Mouse (Mus musculus) urinary bladder, postnatal 10 days (tissue): ENCODE results near the gene Il7r.
"Not testable (repeated sequence)": the region's sequence is repeated elsewhere in the genome, so short reads cannot be mapped to it uniquely, and the experiment has no call there.

ENCODE experiments used
- DNase-seq: peaks from one replicate; pipeline ENCODE4 v3.0.0; 2022; ENCODE audit warnings: low spot score

Gene Il7r

DNA sequence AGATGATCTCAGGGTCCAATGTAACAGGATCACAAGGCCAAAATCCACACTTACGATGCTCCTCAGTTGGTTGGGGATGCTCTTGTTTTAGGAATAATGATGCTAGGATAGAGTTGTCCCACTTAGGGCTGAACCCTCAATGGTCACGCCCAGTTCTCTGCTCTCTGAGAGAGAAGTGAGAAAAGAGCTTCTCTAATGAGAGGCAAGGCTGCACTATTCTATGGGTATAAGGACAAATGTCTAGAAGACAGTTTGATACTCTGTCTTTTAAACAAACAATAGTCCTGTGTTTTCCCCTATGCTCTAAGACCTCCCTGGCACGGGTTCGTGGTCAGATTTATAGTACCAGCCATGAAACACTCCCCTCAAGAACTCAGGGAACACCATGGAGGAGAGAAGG lies at the start of gene Il7r:
TSS of gene Il7r (minus strand) at position 101 of the 400 bp plus-strand sequence.
- no peak for DNase-seq

DNA sequence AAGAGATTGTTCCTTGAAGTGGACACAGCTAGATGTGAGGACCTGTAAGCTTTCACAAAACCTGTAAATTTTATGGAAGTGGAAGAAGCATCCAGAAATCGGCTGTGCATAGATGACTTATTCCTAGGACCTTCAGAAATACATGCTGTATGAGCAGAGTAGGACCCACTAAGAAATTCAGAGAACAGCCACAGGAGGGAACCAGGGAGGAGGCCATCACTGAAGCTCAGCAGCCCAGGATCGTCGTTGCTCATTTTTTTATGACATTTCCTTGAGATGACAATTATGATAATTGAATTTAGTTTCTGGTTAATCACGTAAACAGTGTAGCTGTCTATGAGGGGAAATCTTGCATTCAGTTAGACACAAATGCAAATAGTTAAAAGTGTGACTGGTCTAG lies 47.3 kb upstream of the Il7r start:
- no peak for DNase-seq

DNA sequence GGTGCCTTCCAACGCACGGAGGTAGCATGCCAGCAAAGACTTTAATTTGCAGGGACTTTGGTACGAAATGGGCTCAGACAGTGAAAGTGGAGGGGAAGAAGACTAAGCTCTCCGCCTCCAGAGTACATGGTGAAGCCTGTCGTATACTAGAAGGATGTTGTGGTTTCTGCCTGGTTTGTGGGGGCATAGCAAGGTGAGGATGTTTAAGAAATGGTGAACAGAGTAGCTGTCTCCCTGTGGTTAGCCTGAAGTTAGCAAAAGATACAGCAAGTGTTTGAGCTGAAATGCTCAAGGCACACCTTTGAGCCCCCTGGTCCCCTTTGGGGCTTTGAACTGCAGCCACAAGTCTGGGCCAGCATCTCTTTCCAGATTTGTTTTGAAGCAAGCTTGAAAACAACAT lies 44.8 kb upstream of the Il7r start:
- DNase-seq, result no peak

DNA sequence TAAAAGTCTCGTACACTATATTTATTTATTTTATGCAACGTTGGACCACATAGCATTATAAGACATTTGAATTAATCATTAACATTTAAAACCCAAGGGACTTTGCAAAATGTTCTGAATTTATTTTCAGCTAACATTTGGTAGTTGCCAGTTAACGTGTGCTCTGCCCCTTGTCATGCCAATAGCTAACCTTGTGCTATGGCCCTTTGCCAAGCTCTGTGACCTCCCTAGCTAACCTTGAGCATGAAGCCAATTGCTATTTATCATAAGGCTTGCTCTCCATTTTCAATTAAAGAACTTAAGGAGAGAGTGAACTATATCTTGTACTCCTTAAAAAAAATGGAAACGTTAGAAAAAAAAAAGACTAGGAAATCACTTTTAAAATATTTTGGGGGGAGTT lies 43.4 kb upstream of the Il7r start:
- DNase-seq, result no peak

DNA sequence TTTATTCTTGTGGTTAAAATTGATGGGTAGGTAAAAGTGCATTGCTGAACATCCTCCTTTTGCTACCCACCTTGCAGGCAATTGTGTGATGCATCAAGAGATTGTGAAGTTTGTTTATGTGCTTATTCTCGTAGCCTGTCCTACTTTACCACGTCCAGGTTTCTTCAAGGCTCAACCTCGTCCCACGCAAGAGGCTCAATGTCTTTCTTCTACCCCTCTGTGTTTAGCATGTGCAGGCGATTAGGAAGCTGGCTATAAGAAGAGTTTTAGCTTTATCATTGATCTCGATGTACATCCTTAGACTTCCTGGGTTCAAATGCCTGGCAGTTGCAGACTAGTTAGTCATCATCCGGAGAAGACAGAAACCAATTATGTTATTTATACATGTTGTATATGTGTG lies 42.7 kb upstream of the Il7r start:
- DNase-seq, result no peak

DNA sequence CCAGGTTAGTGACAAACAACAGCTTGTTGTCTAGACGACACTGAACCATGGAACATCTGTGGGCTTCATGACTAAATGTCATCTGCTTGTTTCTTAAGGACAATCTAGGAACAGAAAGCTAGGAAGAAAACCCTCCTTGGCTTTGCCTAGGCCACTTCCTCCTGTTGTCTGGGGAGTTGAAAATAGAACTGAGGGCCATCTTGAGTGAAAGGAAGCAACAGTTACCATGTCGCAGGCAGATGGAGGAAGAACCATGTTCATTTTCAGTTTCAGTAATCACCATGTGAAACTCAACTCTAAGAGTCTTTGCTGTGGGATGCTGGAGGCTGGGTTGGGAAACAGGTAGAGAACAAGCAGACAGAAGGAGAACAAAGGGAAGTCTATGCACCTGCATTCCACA lies 41.9 kb upstream of the Il7r start:
- DNase-seq, result no peak

DNA sequence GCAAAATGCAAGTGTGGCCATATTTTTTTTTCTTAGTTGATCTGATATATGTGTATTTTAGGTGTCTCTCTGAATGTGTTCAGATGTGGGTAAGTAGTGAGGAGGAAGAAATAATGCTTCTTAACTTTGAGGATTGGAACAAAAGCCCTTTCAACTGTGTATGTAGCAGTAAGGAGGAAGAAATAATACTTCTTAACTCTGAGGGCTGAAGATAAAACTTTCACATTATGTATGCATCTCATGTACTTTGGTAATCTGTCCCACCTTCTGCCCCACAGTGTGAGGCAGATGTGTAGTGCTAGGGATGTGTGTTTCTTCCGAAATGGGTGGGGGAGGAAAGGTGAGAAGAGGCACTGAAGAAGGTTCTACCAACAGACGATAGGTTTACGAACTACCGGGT lies 37.3 kb upstream of the Il7r start:
- no peak for DNase-seq

DNA sequence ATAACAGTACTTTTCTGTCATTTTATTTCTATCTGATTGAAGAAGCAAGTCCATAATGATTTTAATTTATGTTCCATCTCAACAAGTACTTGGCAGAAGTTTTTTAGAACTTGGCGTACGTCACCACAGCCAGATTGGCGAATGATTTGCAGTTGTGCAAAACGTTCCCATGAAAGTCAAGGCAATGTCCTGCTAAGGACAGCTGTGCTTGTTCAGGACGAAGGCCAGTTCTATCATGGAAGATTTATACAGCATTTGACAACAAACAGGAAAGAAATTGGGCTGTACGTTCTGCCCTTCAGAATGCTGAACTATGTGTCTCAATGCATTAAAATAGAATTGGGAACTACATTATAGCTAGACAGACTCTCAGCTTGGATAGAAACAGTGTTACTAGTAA lies 35.4 kb upstream of the Il7r start:
- DNase-seq, result no peak

DNA sequence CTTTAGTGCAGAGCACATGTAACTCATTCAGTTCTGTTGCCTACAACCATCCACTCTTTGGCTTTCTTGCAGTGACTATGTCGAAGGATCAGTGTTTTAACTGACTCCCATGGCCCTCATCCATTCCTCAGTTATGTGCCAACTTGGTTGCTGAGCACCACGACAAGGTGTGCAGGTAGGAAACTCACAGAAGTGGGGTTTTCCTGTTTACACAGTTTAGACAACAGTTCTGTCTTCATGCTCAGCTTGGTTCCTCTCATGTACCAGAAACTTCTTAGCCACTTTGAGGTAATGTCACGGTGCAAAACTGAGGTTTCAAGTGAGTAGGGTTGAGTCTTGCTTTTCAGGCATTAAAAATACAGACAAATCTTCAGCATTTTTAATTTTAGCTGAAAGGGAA lies 34.2 kb upstream of the Il7r start:
- no peak for DNase-seq

DNA sequence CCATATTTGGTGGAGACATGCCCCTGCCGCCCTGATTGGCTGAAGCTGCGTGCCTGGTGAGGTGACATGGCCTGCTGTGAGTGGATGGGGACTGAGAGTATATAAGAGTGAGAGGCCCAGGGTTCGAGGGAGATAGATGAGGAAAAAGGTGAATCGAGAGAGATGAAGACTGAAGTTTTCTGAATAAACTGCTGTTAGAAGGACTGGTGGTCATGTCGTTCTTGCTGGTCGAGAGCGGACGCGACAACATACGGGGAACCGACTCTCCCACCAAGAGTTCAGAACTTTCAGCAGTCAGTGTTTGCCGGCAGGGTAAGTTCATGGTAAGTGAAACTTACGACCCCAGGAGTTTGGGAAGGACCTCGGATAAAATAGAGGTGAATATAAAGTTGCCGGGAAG lies 27.3 kb upstream of the Il7r start:
- DNase-seq, result not testable (repeated sequence)

DNA sequence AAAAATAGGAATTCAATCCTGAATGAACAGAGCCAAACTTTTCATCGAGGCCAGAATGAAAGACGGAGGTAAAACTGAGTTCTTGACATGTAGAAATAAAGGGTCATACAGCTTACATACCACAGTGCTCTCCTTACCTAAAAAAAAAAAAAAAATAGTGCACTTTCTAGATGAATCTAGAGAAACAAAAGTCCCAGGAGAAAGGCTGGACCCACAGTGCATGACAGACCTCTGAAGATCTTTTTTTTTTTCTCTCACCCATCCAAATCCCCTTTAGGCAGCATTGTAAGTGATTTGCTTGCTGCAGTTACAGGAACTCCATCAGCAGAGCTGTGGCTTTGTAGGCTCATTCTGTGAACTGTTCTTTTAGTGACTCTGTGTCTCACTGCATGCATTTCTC lies 19.0 kb upstream of the Il7r start:
- no peak for DNase-seq

DNA sequence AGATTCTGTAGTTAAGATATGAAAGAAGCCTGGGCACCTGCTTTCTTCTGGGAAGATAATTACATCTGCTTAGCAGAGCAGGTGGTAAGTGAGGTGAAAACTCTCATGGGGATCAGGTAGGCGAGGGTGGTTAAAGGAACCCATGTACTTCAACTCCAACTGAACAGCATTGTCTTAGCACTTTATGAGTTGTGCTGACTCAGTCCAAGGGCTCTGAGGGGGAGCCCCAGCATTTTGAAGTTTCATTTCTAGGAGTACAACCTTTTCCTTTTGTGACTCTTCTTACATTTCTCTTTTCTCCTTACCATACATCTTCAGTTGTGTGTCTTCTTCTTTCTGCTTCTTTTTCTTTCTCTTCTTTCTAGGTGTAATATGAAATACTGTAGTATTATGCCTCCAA lies 5.2 kb upstream of the Il7r start:
- DNase-seq, result no peak

DNA sequence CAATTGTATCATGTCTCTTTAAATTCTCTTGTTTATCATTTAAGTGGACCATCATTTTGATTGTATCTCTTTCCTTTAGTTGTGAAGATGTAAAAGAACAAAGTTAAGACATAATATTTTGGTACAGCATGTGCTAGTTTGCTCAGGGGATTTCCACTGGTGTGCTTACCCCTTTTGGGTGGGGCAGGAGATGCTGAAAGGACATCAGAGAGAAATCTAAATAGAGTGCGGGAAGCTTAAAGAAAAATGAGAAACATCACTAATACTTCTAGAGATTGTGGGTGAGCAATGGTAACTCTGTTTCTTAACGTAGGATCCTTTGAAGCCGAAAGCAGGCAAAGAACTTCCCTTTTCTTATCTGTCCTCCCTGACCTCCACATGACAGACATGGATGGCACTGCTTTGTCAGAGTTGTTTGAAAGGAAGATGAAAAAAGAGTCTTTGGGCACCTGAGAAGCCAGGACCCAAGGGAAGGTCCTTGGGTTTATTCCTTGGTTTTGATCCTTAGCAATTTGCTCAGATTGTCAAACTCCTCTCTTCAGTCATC lies 3.5 kb upstream of the Il7r start:
- DNase-seq, result no peak

DNA sequence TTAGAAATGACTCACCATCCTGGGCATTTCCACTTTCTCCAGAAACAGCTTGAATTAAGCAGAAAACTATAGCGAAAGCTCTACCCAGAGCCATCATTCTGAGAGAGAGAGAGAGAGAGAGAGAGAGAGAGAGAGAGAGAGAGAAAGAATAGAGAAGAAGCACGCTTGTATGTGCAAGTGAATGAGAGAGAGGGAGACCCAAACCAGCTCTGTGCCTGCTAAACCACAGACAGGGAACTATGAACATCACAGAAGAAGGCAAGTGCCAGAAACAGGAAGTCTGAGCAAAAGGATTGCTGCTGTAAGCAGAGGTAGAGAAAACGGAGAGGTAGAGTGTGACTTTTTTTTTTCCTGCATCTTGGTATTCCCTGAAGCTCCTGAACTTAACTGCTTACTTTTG lies 330 bp downstream of the Il7r start:
- DNase-seq, result no peak

DNA sequence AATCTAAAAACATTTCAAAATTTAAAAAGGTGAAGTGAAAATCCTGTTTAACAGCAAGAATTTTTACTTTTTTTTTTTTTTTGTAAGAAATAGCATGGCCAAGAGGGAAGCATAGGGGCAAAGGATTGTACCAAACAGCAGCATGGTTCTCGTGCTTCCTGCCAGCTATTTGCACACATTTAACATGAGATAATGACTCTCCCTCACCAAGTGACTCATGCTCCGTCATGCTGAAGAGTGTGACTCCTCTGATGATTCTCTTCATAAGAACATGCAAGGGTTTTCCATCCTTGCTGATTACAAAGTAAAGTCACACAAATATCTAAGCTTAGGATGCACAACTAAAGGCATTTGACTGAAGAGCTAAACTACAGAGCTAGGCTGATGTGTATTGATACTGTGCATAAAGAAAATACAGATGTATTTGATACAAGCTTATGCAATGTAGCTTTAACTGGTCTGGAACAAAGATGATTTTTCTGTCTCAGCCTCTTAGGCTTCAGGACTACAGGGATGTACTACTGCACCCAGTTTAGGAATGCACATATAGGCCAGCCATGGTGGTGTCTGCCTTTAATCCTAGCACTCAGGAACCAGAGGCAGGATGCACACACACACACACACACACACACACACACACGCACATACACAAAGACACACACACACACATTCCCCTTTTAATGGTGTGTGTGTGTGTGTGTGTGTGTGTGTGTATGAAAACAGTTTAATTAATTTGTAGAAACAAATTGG lies 1.6 kb downstream of the Il7r start:
- no peak for DNase-seq

DNA sequence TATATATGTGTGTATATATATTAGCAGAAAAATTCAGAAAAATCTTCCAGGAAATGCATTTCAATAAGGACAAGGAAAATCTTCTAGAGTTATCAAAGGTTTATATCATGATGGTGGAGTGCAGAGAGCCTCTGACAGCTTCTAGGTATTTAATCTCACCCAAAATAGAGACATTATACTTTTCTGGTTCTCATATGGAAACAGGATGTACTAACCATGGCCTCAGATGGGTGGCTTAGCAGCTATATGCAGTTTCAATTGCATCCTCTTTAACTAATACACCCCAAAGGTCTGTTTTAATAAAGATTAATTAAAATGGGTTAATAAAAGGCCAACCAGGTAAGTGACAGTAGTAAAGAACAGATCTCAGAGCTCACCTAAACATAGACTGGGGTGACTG lies 3.6 kb downstream of the Il7r start:
- DNase-seq, result no peak

DNA sequence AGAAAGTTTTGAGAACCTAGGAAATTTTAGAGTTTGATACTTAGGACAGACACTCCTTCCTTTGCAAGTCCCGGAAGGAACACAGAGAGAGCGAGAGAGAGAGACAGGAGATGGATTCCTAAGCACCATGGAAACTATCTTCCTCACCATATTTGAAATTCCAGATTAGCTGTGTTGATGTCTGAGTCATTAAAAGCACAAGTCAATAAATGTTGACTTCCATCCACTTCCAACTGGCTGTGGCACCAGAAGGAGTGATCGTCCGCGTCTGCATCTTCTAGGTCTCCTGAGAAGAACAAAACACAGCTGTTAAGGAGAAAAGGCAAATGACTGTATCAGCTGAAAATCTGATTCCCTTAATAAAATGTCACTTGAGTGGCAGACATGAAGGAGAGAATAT lies 5.1 kb downstream of the Il7r start:
- no peak for DNase-seq

DNA sequence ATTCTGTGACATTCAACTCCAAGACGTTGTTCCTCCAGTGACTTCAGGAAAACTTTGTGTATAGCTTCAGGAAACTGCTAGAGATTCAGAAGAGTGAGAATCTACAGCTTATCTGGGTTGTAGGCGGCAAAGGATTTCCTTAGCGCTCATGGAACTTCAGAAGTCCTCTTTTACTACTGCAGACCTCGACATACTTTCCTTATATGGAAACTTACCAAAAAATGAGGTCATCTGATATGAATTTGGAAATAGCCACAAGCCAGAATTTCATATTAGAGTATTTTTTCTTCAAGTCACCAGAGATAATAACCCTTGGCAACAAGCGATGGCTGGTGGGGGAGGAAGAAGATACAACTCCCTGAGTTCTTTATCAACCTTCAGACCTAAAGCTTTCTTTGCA lies 6.0 kb downstream of the Il7r start:
- DNase-seq, result no peak

DNA sequence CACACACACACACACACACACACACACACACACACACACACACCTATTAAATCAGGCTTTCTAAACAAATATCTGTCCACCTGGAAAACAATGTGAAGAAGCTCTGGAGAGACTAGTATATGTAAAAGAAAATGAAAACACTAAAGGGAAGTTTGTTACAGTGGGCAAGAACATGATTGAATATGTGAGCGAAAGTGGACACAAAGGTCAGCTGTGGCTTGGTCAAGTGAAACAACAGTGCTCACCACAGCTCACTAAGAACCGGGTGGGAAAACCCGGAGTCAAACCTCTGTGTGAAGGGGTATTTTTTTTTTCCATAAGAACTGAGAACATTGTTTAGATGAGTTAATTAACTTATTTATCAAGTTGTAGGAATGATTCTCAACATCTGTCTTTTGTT lies 6.9 kb downstream of the Il7r start:
- no peak for DNase-seq

DNA sequence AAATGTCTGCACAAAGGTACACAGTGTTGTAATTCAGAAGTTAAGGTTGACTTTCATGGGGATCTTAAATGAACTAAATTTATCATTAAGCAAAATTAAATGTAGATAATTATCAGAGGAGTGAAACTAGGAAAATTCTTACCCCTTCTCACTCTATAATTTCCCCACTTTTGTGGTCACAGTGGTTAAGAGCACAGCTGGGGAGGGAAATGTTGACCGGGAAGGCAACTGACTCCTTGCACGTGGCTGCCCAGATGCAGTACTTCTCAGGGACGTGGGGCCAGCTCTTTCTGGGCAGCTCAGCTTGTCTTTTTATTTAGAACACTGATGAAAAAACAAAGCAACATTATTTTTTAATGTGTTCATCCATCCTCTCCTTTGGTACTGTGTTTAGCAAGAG lies 37.9 kb downstream of the Il7r start:
- DNase-seq, result no peak

DNA sequence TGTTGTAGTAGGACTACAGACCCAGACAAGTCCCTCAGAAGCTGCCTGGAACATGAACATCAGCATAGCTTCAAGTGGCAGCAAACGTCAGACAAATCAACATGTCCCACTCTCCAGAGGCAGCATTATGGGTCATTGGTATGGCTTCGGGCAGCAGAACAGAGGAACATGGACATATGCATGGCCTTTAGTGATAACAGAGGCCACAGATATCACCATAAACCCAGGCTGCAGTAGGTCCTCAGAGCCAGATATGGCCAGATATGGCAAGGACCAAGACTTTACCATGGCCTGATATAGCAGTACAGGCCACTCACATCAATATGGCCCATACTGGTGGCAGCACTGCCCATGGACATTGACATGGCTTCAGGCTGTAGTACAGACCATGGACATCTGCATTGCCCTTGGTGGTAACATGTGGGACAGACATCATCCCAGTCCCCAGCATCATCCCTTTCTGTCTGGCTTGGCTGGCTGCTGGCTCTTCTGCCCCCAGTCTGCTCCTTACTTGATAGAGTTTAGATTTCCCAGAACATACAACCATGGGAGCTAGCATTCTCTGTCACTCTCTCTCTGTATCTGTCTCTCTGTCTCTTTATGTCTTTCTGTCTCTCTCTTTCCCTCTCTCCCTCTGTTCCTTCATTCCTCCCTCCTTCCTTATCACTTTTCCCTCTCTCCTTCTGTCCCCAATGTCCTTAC lies 40.4 kb downstream of the Il7r start:
- no peak for DNase-seq

DNA sequence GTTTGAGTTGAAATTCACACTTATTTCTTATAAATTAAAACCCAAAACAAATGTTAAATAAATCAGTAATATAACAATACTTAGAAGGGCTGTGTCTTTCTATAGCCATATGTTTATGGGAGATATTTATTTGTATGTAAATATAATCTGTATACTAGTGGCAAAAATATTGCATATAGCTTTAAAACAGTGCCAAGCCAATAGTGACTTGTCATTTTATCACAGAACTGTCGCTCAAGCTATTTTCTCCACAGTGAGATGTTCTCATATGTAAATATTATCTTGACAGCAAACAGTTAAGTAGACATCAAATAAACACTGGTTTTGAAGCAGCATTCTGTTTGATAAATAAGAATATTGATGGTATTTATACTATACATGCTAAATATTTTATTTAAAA lies 56.8 kb downstream of the Il7r start:
- no peak for DNase-seq

DNA sequence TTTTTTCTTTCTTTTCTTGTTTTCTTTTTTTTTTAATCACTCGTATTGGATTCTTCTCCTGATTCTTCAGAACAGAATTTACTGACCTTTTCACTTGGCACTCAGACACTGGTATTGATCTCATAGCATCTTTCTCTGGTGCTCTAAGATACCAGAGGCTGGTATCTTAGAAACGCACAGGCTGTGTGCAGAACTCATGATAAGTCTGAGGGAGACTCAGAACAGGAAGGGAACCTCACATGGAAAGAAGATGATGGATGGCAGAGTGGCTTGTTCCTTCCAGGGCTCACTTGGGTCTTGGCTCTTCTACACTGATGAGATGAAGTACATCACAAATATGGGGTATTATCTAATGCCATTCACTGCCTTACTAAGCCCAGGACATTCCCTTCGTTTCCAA lies 57.4 kb downstream of the Il7r start:
- no peak for DNase-seq

DNA sequence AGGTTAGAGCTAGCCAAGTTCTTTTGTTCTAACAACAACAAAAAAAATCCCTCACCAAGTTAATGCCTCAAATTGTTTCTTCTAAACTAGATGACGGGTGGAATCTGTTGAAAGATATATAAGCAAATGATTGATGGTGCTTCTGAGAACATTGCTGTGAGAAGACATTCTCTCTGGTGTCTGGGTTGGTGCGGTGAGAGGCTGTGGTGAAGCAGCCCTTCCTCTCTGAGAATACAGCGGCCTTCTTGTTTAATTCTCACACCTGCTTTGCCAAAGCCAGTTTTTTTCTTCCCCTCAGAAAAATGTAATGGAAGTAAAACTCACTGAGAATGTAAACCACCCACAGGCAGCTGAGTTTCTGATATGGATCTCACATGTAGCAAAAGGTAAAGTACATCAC lies 57.8 kb downstream of the Il7r start:
- DNase-seq, result no peak
